Mouse (Mus musculus) cerebellum, adult 11 months (tissue): ENCODE data around the gene Rragd.

Experiments
- DNase-seq: peaks from one replicate; pipeline ENCODE4 v3.0.0; 2022

The Rragd gene

GRCm38 (mm10) chr4:33052650-33053049 is 69.8 kb downstream of the Rragd start:
- DNase-seq, result no peak

DNA sequence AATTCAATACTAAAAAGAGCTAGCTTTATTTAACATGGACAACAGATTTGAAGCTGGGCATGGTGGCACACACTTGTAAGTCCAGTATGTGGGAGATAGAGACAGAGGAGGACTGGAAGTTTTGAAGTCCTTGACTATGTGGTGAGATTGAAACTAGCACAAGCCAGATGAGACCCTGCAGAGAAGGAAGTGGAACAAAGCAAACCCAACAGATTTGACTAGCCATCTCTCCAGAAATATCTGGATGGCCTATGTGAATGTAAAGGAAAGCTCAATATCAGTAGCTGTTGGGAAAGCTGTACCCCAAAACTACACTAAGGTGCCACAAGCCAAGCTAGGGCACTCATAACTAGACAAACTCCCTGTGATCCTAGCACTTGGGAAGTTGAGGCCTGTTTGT is 71.6 kb downstream of the Rragd start:
- no peak for DNase-seq

- no peak for DNase-seq
These were observed 73.5 kb downstream of the Rragd start for GRCm38 (mm10) chr4:33056317-33056716.

DNA sequence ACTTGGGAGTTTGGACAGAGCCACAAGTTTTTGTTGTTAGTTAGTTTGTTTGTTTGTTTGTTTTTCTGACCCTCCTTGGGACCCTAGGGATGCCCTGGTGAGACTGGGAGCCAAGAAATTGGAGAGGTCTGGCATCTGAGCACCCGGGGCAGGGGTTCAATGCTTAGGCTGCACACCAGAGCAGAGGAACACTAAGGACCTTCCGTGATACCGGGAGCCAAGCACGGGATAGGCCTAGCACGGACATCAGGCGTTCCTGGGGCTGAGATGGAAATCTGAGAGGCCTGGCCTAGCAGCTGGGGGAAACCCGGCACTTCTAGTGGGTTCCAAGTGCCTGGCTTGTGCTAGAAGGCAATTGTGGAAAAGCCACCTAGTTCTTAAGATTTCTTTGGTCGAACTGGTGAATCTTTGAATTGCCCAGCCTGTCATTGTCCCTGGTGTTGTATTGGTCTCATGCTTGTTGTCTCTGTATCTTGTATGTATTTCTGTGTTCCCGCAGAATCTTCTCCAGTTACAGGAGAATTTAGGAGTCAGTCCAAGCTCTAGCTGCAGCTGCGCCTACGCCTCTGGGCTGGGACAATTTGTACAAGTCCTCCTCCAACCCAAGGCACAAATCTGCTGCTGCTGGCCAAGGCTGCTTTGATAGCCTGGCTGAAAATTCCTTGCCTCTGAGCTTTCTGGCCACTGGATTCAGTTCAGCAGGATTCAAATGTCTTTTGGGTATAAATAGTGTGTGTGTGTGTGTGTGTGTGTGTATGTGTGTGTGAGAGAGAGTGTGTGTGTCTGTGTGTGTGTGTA is 75.3 kb downstream of the Rragd start:
- no peak for DNase-seq

GRCm38 (mm10) chr4:33061158-33061557 is 78.3 kb downstream of the Rragd start:
- DNase-seq, result no peak

GRCm38 (mm10) chr4:33062981-33063380 is 80.1 kb downstream of the Rragd start, which contains the start of gene Gabrr2:
Gene Gabrr2, plus strand, starts transcription at chr4:33062999.
- no peak for DNase-seq

- DNase-seq, result no peak
These were observed 82.1 kb downstream of the Rragd start for GRCm38 (mm10) chr4:33064986-33065385.

GRCm38 (mm10) chr4:33066223-33066960 is 83.6 kb downstream of the Rragd start:
- DNase-seq, result no peak

- no peak for DNase-seq
These were observed 84.5 kb downstream of the Rragd start for GRCm38 (mm10) chr4:33067331-33067730.

DNA sequence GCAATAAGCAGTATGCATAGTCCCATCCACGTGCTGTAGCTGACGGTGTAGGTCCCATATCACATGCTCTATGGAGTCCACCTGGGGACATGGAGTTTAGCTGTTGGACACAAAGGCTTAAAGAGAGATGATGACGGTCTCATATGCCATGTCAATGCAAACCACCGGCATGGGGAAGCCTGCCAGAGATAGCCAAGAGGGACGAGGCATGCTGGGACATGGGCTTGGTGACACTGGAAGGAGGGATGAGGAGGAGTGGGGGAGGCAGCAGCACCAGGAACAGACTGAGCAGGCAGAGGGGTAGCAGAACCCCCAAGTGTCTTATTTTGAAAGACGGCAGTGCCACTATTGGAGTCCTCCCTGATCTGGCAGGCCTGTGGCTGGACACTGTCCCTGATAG is 85.0 kb downstream of the Rragd start:
- no peak for DNase-seq

DNA sequence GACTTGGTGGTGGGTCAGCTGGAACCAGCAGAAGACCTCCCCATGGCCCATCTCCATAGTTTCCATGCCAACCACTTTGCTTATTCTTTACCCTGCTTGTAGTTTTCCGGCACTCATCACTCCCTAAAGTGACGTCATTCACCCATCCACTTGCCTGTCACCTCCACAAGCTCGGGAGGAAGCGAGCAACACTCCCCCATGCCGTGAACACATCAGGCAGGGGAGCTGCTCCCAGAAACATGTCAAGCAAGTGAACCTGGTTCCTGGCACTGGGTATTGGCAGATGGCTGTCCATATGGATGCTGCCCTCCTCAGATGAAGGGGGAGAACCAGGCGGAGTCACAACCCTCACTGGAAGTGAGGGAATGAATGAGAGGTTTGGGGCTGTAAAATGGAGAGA is 86.1 kb downstream of the Rragd start:
- peak; percentile 91 for DNase-seq

DNA sequence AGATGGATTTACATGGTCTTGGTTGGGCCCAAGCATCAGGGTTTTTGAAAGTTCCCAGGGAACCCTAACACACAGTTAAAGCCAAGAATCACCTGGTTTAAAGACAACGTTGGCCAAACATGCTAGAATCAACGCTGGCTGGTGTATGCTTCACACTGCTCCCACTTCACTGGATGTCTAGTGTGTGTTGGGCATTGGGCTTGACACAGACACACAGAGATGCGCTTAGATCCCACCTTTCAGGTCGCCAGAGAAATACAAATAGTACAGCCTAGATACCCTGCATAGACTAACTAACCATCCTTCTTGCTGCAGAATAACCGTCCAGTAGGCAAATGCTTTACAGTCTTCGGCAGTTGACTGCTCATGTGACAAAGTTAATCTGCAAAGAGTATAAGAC is 87.5 kb downstream of the Rragd start:
- DNase-seq, result no peak

GRCm38 (mm10) chr4:33071337-33071736 is 88.5 kb downstream of the Rragd start:
- no peak for DNase-seq
